Mouse (Mus musculus) brain, adult 2 months (tissue): ENCODE measurements around the gene Efna1.
A peak's percentile ranks its signal among the peaks of the same experiment; 100 is the strongest.

Source experiments
- DNase-seq: peaks from one replicate; pipeline ENCODE4 v3.0.0; 2011; ENCODE audit warnings: low read depth, low spot score

Gene Efna1

DNA sequence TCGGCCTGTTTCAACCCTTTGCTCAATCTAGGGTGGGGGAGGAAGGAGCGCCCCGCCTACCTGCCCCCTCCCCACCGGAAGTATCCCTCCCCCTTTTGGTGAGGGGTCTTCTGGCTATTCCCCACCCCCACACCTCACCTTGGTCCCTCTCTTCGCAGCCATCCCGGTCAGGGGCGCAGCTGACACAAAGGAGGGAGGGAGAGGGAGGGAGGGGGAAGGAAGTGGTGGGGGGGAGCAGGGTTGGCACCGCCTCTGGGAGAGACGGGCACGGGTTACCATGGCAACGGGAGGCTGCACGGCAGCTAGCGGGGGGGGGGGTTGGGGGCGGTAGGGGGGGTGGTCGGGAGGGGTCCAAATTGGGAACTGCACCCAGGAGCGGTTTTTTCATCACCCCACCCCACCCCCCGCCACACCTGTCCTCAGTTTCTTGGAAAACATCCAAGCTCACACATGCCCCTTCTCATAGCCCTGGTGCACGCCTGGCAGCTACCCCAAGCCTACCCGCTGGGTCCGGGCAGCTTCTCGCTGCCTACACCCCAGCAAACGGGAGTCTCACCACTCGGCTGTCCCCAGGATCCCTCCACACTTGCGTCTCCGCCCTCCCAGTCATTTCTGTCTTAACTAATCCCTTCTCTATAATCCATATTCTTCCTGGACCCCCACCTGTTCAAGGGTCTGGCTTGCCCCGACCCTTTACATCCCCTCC lies 35.8 kb downstream of the Efna1 start:
- peak; percentile 92 for DNase-seq

DNA sequence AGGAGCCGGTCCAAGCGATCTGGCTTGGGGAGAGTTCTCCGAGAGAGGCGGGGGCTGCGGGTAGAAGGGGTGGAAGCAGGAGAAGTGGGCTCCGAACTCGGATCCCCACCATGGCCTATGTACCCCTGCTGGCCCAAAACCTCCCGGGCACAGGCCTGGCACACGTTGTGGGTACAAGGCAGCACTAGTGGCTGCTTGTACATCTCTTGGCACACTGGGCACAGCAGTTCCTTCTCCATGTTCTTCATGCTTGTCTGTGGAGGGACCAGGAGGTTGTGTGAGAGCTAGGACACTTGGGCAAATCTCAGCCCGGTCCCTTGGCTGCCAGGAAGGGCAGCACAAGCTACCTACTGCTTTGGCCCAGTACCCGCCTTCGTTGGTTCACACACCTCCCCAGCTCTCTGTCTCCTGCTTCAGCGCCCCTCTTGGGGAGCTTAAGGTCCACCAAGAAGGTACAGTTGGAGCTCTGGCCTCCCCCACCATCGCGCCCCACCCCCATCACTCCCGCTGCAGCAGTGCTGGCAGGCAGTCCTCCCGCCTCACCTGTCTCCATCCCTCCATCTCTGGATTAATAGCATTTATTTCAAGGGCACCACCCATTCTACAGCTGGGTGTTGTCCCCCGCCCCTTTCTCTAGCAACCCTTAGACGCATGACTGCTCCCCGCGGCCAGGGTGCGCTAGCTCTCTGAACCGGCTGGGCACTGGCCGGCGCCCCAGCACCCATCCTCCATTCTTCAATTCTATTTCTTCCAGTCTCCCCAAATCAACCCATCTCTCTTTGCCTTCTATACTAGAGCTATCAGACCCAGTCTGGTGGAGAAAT lies 36.6 kb downstream of the Efna1 start:
- DNase-seq = peak; percentile 63

DNA sequence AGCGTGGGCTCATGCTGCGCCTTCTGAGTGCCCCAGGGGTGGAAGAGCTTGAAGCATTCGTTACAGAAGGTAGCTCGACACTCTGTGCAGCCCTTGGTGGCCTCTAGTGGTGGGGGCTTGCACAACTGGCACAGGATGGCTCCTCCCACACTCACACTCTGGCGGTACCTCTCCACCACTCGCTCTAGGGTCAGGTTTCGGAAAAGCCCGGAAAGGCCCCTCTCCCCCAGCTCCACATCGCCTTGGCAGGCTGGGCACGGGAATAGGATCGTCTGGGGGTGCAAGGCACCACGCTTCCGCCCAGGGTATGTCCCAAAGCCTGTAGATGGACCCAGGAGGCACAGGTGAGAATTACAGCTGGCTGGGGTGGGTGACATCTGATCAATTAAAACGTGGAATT lies 37.3 kb downstream of the Efna1 start:
- peak; percentile 76 for DNase-seq

DNA sequence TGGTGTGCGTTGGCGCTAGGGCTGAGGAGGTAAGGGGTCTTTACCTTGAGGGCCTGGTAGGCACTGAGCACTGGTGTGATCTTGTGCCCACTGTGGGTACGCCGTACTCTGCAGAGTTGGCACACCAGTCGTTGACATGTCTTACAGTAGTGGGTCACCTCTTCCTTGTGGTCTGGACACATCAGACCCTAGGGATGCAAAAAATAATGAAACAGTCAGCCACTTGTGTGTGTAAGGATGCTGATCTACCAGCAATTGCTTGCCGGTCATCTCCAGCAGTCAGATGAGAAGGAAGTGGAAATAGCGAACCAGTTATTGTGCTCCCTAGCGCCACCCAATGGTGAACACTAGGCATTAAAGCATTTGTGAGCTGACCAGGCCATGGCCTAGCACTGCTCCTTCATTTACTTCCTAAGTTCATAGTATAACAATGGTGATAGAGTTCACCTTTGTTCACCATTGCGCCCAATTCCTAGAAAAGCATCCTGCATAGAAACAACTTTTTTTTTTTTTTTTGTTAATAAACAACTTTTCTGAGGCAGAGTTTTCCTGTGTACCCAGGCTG lies 38.5 kb downstream of the Efna1 start:
- peak; percentile 88 for DNase-seq

DNA sequence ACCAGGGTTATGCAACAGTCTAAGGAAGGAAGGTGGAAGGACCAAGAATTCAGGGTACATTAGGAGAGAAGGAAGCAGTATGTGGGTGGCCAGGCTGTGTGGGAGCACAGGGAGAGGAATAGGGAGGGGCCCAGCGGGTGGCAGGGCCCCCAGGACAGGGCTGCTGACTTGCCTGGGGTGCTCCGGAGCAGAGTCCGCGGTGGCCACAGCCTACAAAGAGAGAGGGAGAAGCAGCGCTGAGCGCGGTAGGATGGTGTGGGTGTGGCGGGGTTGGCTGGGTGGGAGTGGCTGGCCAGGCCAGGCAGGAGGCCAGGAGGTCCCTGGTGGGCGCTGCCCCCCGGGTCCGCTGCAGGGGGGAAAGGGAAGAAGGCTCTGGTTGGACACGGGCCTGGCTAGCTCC lies 42.4 kb downstream of the Efna1 start:
- no peak for DNase-seq

DNA sequence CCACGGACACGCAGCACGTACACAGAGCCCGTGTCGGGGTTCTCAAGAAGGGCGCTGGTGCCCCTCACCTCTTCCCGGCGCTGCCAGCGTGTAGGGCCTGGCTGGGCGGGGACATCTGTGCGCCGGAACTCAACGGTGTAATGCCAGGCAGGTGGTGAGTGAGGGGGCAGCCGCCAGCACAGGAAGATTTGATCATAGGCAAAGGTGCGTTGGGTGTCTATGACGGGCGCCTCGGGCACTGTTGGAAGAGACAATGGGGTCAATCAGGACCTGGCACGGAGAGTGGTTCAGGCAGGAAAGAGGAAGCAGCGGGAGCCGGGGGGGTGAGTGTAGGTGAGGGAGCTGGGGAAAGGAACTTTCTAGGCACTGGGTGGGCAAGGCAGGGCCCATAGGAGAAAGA lies 43.3 kb downstream of the Efna1 start:
- no peak for DNase-seq

DNA sequence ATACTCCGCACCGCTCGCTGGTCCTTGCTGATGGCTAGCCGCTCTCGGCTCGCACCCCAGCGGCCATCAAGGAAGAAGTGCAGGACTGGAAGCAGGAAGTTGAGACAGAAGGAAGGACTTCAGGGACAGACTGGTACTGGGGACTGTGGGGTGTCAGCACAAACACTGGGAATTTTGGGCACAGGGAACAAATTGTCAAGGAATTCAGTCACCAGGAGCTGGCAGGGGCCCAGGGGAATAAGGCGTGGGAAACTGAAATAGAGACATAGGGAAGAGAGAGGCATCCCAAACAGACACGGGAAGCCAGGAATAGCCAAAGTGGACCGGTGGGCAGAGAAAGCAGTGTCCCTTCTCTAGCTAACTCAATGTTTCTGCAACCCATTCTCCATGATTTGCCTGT lies 44.4 kb downstream of the Efna1 start:
- peak; percentile 64 for DNase-seq

DNA sequence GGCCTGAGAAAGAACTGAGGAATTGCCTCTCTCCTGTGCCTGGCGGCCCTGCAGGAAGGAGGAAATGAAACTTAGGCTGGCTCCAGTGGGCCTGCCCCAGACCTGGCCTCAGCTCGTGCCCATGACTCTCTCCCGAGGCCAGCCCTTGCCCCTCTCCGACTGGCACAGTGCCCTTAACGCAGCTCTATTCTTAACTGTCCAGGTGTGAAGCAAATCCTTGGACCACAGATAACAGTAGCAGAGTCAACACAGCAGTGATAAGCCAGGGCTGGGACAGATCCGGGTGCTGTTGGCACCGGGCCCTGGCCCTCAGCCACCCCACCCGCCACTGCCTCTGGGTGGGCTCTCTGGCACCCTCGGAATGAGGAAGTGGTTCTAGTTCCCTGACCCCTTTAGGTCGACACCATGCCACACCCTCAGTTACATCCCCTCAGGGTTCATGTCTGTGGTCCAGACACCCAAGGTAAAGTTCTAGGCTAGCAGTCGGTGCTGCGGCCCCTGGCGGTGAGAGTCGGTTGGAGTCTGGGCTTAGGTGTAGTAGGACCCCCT lies 47.3 kb downstream of the Efna1 start:
- no peak for DNase-seq

DNA sequence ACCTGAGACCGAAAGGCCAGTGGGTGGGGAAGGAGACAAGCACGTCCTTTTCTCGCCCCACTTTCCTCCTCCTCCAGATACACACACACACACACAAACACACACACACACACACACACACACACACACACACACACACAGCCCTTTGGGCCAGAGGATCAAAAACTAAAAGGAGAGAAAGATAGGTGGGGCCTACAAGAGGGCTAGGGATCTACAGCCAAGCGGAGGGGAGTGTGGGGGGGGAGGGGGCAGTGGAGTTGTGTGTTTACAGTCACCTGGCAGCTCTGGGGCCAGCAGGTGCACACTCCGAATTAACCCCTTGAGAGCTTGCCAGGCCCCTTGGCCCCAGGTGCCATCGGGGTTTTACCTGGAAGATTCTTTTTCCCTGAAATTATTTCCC lies 48.3 kb downstream of the Efna1 start:
- no peak for DNase-seq

DNA sequence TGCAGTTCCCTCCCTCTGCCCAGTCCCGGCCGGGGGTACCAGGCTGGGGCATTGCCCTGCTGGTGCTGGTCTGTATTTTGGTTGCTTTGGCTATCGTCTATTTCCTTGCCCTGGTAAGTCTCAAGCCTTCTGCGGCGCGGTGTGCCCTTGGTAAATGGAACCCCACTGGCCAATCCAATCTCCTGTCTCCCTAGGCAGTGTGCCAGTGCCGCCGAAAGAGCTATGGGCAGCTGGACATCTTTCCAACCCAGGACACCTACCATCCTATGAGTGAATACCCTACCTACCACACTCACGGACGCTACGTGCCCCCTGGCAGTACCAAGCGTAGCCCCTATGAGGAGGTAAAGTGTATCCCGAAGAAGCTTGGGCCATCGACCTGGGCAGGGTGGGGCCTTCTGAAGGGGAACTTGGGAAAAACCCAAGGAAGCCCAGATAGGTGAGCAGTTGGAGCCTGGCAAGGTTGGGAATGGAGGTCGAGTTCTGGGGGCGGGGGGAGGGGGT lies 49.1 kb downstream of the Efna1 start:
- DNase-seq = no peak

DNA sequence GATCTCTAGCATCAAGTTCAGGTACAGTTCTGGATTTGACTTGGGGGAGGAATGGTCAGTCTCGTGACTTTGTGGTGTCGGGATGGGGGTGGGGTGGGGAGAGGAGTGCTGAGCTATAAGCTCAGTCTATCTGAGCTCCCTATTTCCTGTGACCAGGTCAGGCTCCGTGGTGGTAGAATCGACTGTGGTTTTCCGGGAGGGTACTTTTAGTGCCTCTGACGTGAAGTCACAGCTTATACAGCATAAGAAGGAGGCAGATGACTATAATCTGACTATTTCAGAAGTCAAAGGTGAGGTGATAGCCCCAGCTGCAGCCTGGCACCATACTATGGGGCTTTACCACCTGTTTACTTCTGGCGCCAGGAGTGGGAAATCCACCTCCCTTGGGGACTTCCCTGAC lies 49.6 kb downstream of the Efna1 start:
- no peak for DNase-seq

DNA sequence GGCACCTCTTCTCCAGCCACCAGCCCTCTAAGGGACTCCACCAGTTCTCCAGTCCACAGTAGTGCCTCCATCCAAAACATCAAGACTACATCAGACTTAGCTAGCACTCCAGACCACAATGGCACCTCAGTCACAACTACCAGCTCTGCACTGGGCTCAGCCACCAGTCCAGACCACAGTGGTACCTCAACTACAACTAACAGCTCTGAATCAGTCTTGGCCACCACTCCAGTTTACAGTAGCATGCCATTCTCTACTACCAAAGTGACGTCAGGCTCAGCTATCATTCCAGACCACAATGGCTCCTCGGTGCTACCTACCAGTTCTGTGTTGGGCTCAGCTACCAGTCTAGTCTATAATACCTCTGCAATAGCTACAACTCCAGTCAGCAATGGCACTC lies 50.4 kb downstream of the Efna1 start:
- no peak for DNase-seq

DNA sequence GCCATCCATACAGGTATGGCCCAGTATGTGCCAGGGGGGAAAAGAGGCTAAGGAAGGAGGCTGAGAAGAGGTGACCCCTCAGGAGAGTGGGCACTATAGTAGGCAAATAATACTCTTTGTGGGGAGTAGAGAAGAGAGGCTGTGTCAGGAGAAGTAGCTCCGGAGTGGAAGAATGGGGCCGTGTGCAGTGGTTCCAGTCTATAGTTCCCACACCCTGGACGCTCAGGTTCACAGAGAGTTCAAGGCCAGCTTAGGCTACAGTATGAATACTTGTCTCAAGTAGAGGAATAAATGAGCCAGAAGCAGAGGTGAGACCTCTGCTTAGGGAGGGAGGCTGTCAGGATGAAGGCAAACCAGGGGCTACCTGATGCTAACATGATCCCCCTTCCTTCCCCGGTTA lies 51.7 kb downstream of the Efna1 start:
- DNase-seq = no peak

DNA sequence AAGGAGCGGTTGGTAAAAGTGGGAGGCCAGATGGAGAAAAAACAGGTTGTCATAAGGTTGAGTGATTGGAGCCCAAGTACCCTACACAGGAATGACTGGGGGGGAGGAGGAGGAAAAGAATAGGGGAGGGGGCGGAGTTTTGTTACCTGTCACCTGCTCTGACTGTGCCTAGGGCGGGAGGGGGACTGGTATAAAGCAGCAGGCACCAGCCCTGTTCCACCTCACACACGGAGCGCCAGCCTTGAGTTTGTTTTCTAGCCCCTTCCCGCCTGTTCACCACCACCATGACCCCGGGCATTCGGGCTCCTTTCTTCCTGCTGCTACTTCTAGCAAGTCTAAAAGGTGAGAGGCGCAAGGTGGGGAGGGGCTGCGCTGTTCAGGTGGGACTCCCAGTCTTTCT lies 52.1 kb downstream of the Efna1 start, which contains the start of gene Muc1:
Gene Muc1 (plus strand): TSS at position 222 of the 400 bp plus-strand sequence.
- no peak for DNase-seq

DNA sequence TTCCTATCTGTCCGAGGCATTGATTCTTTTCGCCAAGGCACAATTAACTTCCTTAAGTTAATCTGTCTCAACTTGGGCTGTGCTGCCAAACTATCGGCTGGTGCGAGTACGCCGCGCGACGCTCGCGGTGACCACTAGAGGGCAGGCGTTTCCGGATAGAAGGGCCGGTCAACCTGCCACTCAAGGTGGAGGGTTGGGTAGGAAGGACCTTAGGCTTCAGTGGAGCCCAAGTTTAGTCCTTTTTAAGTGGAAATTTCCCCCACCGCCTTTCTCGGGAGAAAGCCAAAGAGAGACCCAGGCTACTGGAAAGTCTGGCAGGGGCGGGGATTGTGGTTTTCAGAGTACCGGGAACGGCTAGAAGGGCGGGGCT lies 52.8 kb downstream of the Efna1 start:
- DNase-seq = peak; percentile 86

DNA sequence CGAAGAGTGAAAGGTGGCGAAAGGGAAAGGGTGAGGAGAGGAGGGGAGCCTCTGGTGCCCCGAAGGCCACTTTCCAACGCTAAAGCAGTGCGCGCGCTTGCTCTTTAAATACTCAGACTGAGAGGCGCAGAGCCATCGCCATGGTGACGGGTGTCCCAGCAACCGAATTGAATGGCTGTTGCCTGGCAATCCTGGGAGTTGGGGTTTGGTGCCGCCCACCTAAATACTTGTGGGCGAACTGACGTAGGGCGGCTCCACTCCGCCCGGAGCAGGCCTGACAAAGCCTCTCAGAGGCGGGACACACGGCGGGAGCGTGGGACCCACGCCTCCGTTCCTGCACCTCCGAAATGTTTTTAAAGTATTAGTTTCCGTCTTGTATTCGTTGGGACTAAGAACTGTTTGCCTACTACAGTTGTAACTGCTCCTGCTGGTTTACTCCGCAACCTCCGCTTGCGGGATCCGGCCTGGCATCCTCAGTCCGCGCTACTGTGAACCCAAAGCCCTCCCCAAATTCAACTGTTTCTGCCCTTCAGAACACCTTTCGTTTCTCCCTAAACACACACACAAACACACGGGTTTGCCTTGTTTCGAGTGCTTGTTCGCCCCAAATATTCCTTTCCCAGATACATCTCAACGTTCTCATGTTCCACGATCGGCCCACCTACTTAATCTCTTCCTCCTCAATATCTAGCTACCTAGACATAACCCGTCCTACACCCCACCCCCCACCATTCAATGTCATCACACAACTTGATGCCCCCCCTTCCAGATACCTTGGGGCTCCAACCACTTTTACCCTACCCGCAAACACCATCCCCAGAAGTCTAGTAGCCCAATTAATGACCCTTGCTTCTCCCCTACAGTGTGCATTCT lies 53.4 kb downstream of the Efna1 start:
- peak; percentile 96 for DNase-seq

DNA sequence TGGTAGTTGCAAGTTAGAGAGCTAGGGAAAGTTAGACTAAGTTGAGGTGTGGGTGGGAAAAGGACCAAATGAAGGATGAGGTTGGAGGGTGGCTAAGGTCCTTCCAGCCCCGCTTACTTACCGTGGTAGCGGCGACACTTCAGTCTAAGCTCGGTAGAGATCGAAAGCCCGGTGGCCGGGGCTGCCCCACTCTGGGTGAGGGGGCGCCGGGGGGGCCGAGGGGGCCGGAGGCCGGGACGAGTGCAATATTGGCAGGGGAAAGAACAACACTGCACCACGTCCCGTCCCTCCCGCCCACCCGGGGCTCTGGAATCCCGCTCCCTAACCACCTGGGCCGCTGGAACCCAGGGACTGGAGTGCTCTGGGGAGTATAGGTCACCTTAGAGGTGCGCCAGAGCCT lies 54.0 kb downstream of the Efna1 start, which contains the start of gene Mtx1:
Gene Mtx1 (minus strand): TSS at position 189 of the 400 bp plus-strand sequence.
- no peak for DNase-seq

DNA sequence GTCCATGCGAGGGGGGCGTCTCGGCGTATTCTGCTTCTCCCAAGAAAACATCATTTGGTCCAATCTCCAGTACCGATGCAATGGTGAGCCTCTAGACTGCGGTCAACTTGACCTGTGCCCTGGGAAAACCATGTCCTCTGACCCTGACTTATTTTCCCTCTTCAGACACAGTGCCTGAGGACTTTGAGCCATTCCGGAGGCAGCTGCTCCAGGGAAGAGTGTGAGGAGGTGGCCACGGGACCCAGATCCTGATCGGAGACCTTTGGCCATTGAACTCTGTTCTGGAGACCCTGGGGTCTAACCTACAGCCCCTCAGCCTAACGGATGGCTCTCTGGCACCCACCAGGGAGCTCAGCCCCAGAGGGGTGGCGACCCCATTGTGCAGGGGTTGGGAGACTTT lies 54.6 kb downstream of the Efna1 start:
- no peak for DNase-seq

DNA sequence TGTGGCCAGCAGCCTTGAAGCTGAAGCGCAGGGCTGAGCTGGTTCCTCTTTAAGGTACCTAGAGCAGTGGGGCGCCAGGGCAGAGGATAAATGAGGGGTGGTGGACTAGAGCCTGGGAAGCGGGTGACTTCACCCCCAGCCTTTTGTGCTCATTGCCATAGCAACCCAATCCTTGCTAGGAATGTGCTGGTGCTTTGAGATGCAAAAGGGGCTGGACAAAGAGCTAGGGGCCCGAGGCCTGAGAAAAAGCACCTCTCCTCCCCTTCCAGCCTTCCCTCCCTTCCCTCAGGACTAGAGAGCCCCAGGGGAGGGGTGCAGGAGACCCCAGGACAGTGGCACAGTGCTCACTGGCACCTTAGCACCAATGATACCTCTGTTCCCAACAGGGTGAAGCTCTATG lies 55.0 kb downstream of the Efna1 start:
- DNase-seq = peak; percentile 67

DNA sequence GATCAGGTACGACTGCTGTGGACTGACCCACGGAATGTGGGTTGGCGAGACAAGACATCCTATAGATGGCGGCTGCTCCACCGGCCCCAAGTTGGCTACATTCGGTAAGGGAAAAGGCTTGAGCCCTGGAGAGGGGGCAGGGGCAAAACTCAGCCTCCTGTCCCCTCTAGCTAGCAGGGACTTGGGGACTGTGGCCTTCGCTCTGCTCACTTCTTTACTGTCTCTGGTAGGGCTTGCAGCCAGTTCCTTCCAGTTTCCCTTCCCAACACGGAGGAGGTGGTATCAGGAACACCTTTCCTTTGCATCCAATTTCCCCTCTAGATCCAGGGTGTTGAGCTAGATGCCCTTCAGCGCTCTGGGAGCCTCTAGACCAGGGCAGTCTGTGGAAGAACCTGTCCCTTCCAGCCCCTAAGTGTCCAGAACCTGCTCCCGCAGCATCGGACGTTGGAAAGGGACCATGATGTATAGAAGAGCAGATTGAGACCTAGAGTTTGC lies 55.6 kb downstream of the Efna1 start:
- no peak for DNase-seq

DNA sequence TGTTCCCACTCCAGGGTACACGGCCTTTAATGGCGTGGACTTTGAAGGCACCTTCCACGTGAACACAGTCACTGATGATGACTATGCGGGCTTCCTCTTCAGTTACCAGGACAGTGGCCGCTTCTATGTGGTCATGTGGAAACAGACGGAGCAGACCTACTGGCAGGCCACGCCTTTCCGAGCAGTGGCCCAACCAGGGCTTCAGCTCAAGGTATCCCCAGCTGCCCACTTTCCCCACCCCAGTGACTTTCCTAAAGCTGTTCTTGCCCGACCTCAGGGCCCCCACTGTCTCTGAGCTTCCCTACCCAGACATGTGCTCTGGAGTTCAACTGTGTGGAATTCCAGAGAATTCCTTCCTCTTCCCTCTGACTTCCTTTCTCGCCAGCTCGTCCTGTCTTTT lies 56.1 kb downstream of the Efna1 start:
- DNase-seq = no peak
